Mouse (Mus musculus): ENCODE measurements around the gene Stap2. TPM values are rescaled to one million over a fixed set of nuclear protein-coding genes. Genes with fewer than 3 reads are reported as not detected.

Stap2 gene
- polyA plus RNA-seq, 1 experiment = 18.4 TPM

DNA sequence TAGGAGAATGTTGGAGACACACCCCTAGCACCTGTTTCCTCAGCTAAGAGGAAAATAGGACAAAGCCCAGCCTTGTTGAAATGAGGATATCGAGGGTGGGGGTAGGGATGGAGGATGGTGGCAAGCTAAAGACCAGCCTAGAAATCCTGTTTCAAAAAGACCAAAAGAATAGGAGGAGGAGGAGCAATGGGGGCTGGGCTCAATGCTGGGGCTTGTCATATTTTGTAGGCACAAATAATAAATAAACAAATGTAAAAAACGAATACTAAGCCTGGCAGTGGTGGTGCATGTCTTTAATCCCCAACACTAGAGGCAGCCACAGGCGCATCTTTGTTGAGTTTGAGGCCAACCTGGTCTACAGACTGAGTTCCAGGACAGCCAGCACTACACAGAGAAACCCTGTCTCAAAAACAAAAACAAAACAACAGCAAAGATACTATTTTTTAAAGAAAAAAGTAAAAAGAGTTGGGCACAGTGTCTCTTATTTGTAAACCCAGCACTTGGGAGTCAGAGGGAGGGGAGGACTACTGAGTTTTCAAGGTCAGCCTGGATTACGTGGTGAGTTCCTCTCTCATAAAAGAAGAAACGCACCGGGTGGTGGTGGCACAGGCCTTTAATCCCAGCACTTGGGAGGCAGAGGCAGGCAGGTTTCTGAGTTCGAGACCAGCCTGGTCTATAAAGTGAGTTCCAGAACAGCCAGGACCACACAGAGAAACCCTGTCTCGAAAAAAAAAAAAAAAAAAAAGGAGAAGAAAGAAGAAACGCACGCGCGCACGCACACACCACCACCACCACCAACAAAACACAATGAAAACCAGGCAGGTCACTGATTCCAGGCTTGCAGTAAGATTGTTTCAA is 47.4 kb downstream of the Stap2 start:
- Histone ChIP-seq H3K27me3 (ENCODE audit: control insufficient read depth, insufficient read depth, low read length) (no peaks in the 10 kb centered on the region), H3K4me1 (ENCODE audit: control insufficient read depth, insufficient read depth, low read length) (peaks cover 18% of the 10 kb centered on the region), H3K36me3 (ENCODE audit: control insufficient read depth, insufficient read depth, low read length) (no peaks in the 10 kb centered on the region), H3K4me3 (ENCODE audit: control insufficient read depth, low read depth, low read length) (no peak overlapping the region), H3K27ac (ENCODE audit: control insufficient read depth, insufficient read depth, low read depth, low read length) (no peak overlapping the region; the same call in 1 of the 2 replicates)
- TF ChIP-seq CTCF (IDR thresholded peaks at IDR 0.05; ENCODE audit: control insufficient read depth, insufficient read depth, insufficient replicate concordance, low read depth, low read length) (no peak), POLR2A (IDR thresholded peaks at IDR 0.05; ENCODE audit: control insufficient read depth, low read depth, low read length) (no peak)

DNA sequence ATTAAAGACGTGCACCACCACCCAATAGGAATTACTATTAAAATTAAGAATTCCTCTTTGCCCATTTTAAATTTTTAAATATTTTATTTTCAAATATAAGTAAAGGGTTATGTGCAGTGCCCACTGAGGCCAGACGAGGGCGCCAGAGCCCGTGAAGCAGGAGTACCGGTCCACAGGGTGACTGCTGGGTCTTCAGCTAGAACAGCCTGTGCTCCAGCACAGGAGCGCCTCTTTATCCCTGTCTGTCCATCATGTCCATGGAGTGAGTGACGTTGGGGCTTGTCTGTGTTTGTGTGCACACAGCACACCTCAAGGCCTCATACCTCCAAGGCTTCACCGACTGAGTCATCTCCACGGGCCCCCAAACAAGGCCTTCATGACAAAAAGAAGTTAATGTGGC is 48.2 kb downstream of the Stap2 start:
- Histone ChIP-seq H3K27me3 (ENCODE audit: control insufficient read depth, insufficient read depth, low read length) (no peaks in the 10 kb centered on the region), H3K27ac (ENCODE audit: control insufficient read depth, insufficient read depth, low read depth, low read length) (no peak overlapping the region), H3K4me3 (ENCODE audit: control insufficient read depth, low read depth, low read length) (no peak overlapping the region), H3K4me1 (ENCODE audit: control insufficient read depth, insufficient read depth, low read length) (peaks cover 18% of the 10 kb centered on the region), H3K36me3 (ENCODE audit: control insufficient read depth, insufficient read depth, low read length) (no peaks in the 10 kb centered on the region)
- TF ChIP-seq POLR2A (IDR thresholded peaks at IDR 0.05; ENCODE audit: control insufficient read depth, low read depth, low read length) (no peak), CTCF (IDR thresholded peaks at IDR 0.05; ENCODE audit: control insufficient read depth, insufficient read depth, insufficient replicate concordance, low read depth, low read length) (peak; percentile 78)

DNA sequence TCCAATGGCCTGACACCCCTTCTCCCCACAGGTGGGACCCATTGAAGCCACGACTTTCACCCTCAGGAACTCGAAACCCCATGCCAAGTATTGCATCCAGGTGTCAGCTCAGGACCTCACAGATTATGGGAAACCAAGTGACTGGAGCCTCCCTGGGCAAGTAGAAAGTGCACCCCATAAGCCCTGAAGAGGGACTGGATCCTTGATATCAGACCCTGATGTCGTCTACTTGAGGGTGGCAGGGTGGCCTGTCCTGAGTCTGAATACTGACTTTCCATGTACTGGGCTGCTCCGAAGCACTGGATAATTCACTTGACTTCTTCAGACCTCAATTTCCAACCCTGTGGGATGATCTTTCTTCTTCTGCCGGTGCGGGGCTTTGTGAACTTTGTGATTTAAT is 48.8 kb downstream of the Stap2 start:
- H3K4me1 ChIP-seq (ENCODE audit: control insufficient read depth, insufficient read depth, low read length) = peaks cover 18% of the 10 kb centered on the region
- TF ChIP-seq CTCF (IDR thresholded peaks at IDR 0.05; ENCODE audit: control insufficient read depth, insufficient read depth, insufficient replicate concordance, low read depth, low read length) (no peak), POLR2A (IDR thresholded peaks at IDR 0.05; ENCODE audit: control insufficient read depth, low read depth, low read length) (no peak)
- no peaks in the 10 kb centered on the region for H3K27me3 ChIP-seq (ENCODE audit: control insufficient read depth, insufficient read depth, low read length)
- H3K36me3 ChIP-seq (ENCODE audit: control insufficient read depth, insufficient read depth, low read length) = no peaks in the 10 kb centered on the region
- H3K27ac ChIP-seq (ENCODE audit: control insufficient read depth, insufficient read depth, low read depth, low read length) = no peak overlapping the region
- peak overlapping the region; percentile 80 for H3K4me3 ChIP-seq (ENCODE audit: control insufficient read depth, low read depth, low read length)

DNA sequence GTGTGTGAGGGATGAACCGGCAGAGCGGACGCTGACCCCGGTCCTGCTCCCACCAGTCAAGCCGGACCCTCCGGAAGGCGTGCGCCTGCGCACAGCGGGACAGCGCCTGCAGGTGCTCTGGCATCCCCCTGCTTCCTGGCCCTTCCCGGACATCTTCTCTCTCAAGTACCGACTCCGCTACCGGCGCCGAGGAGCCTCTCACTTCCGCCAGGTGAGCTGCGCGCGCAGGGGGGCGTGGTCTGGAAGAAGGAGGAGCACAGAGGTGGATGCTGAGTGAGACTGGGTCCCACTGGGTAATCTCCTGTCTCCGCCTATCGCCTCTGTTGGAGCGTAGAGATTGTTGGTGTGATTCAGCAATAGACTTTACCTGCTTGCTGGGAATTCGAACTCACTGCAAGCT is 49.3 kb downstream of the Stap2 start:
- H3K27ac ChIP-seq (ENCODE audit: control insufficient read depth, insufficient read depth, low read depth, low read length) = no peak overlapping the region
- peaks cover 18% of the 10 kb centered on the region for H3K4me1 ChIP-seq (ENCODE audit: control insufficient read depth, insufficient read depth, low read length)
- TF ChIP-seq CTCF (IDR thresholded peaks at IDR 0.05; ENCODE audit: control insufficient read depth, insufficient read depth, insufficient replicate concordance, low read depth, low read length) = no peak
- peak; percentile 37; the same call in 1 of the 2 replicates for TF ChIP-seq POLR2A (IDR thresholded peaks at IDR 0.05; ENCODE audit: control insufficient read depth, low read depth, low read length)
- H3K27me3 ChIP-seq (ENCODE audit: control insufficient read depth, insufficient read depth, low read length) = no peaks in the 10 kb centered on the region
- no peaks in the 10 kb centered on the region for H3K36me3 ChIP-seq (ENCODE audit: control insufficient read depth, insufficient read depth, low read length)
- peak overlapping the region; percentile 80 for H3K4me3 ChIP-seq (ENCODE audit: control insufficient read depth, low read depth, low read length)

DNA sequence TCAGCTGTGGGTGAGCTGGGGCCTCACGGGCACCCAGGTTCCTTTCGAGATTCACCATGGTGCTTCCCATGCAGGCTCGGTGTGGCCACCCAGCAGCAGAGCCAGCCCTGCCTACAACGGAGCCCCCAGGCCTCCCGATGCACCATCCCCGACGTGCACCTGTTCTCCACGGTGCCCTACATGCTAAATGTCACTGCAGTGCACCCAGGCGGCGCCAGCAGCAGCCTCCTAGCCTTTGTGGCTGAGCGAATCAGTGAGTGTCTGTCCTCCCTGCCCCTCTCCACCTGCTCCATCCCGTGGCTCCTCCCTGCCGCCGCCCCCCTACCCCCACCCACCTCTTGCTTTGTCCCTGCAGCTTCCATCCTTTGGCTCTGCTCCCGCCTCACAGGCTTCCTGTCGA is 51.2 kb downstream of the Stap2 start:
- H3K27me3 ChIP-seq (ENCODE audit: control insufficient read depth, insufficient read depth, low read length) = no peaks in the 10 kb centered on the region
- H3K4me1 ChIP-seq (ENCODE audit: control insufficient read depth, insufficient read depth, low read length) = peaks cover 15% of the 10 kb centered on the region
- TF ChIP-seq CTCF (IDR thresholded peaks at IDR 0.05; ENCODE audit: control insufficient read depth, insufficient read depth, insufficient replicate concordance, low read depth, low read length) = no peak
- TF ChIP-seq POLR2A (IDR thresholded peaks at IDR 0.05; ENCODE audit: control insufficient read depth, low read depth, low read length) = no peak
- no peak overlapping the region for H3K4me3 ChIP-seq (ENCODE audit: control insufficient read depth, low read depth, low read length)
- H3K27ac ChIP-seq (ENCODE audit: control insufficient read depth, insufficient read depth, low read depth, low read length) = no peak overlapping the region
- no peaks in the 10 kb centered on the region for H3K36me3 ChIP-seq (ENCODE audit: control insufficient read depth, insufficient read depth, low read length)

DNA sequence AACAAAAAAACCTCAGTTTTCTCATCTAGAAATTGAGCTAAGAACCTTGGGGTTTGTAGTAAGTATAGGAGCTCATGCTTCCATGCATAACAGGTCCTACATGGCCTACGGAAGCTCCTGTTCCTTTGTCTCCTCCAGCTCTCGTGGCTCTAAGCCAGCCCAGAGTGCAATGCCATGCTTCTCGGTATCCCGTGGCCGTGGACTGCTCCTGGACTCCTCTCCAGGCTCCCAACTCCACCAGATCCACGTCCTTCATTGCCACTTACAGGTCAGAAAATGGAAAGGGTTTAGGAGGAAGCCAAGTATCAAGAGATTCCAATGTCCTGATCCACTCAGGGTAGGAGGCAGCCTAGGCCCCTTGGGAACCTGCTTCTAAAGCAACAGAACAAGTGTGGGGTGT is 51.6 kb downstream of the Stap2 start:
- Histone ChIP-seq H3K4me3 (ENCODE audit: control insufficient read depth, low read depth, low read length) (no peak overlapping the region), H3K36me3 (ENCODE audit: control insufficient read depth, insufficient read depth, low read length) (no peaks in the 10 kb centered on the region), H3K27me3 (ENCODE audit: control insufficient read depth, insufficient read depth, low read length) (no peaks in the 10 kb centered on the region), H3K27ac (ENCODE audit: control insufficient read depth, insufficient read depth, low read depth, low read length) (no peak overlapping the region), H3K4me1 (ENCODE audit: control insufficient read depth, insufficient read depth, low read length) (peaks cover 15% of the 10 kb centered on the region)
- TF ChIP-seq CTCF (IDR thresholded peaks at IDR 0.05; ENCODE audit: control insufficient read depth, insufficient read depth, insufficient replicate concordance, low read depth, low read length) (no peak), POLR2A (IDR thresholded peaks at IDR 0.05; ENCODE audit: control insufficient read depth, low read depth, low read length) (no peak)

DNA sequence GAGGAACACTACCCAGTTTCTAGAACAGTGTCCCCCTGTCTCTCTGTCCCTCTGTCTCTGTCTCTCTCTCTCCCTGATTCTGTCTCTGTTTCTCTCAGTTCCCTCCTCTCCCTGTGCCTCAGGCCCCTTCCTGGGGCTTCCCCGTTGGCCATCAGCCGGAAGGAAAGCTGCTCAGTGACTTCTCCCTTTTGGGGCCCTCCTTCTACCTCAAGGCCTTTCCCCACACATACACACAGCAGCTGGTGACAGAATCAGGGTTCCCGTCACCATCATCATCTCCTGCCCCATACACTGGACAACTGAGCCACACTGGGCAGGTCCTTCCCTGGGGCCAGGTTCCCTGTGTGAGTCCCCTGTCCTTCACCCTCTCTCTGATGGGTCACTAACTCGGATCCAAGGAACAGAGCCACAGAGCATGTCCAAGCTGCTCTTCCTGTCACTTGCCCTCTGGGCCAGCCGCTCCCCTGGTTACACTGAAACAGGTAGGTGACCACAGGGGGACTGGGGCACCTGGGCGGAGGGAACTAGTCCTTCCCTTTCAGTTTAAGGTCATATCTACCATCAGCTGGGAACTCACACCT is 52.8 kb downstream of the Stap2 start, which contains the start of gene Ebi3:
TSS of gene Ebi3 (plus strand) at position 194 of the 581 bp plus-strand sequence.
- TF ChIP-seq POLR2A (IDR thresholded peaks at IDR 0.05; ENCODE audit: control insufficient read depth, low read depth, low read length) = no peak
- TF ChIP-seq CTCF (IDR thresholded peaks at IDR 0.05; ENCODE audit: control insufficient read depth, insufficient read depth, insufficient replicate concordance, low read depth, low read length) = no peak

More for the DNA sequence above, 52.8 kb downstream of the Stap2 start, which contains the start of gene Ebi3:
- H3K4me1 ChIP-seq (ENCODE audit: control insufficient read depth, insufficient read depth, low read length) = peaks cover 10% of the 10 kb centered on the region
- H3K4me3 ChIP-seq (ENCODE audit: control insufficient read depth, low read depth, low read length) = peak within 1 kb of the TSS; percentile 8
- H3K36me3 ChIP-seq (ENCODE audit: control insufficient read depth, insufficient read depth, low read length) = no peaks in the 10 kb centered on the region
- H3K27ac ChIP-seq (ENCODE audit: control insufficient read depth, insufficient read depth, low read depth, low read length) = no peak within 1 kb of the TSS
- no peaks in the 10 kb centered on the region for H3K27me3 ChIP-seq (ENCODE audit: control insufficient read depth, insufficient read depth, low read length)

Data from testis, adult 2 months (tissue).